Mouse (Mus musculus) ES-E14 (cell line): ENCODE results near the gene Bbox1. TPM values are rescaled to one million over a fixed set of nuclear protein-coding genes. Genes with fewer than 3 reads are reported as not detected.
A peak's percentile ranks its signal among the peaks of the same experiment; 100 is the strongest.

ENCODE experiments used
- DNase-seq: peaks from one replicate; pipeline ENCODE4 v3.0.0-alpha.2; 2013; ENCODE audit warnings: low read depth, low spot score
- H3K27ac ChIP-seq: 2 replicates; pipeline ENCODE4 v1.5.1; 2012; ENCODE audit warnings: low read depth, mild to moderate bottlenecking, low read length, moderate library complexity, mixed read lengths; ENCODE audit not compliant: poor library complexity, insufficient read depth, severe bottlenecking
- H3K36me3 ChIP-seq: 2 replicates; pipeline ENCODE4 v1.6.1; 2012; ENCODE audit warnings: mild to moderate bottlenecking, low read length, moderate library complexity, mixed read lengths; ENCODE audit not compliant: control insufficient read depth, poor library complexity, insufficient read depth, severe bottlenecking
- H3K4me1 ChIP-seq, 2 experiments: fragments of 150-350 bp in 1 of 2; sonication (generic) in 1 of 2; 2 replicates each; pipeline ENCODE4 v1.6.1; 2012; ENCODE audit warnings: low read length in 2 of 2, mild to moderate bottlenecking in 1 of 2, mixed read lengths in 1 of 2; ENCODE audit not compliant: control insufficient read depth in 2 of 2, insufficient read depth in 2 of 2, poor library complexity in 1 of 2
- H3K4me3 ChIP-seq, 2 experiments: fragments of 150-350 bp in 1 of 2; sonication (generic) in 1 of 2; 2 replicates each; pipeline ENCODE4 v1.5.1; 2012; ENCODE audit warnings: low read length in 2 of 2, low read depth in 1 of 2, mild to moderate bottlenecking in 1 of 2, mixed read lengths in 1 of 2; ENCODE audit not compliant: insufficient read depth in 1 of 2, poor library complexity in 1 of 2, severe bottlenecking in 1 of 2
- H3K9ac ChIP-seq: 2 replicates; pipeline ENCODE4 v1.6.1; 2012; ENCODE audit warnings: low read depth, mild to moderate bottlenecking, low read length, mixed read lengths; ENCODE audit not compliant: poor library complexity, insufficient read depth, severe bottlenecking
- H3K9me3 ChIP-seq: fragments of 150-350 bp; sonication (generic); 2 replicates; pipeline ENCODE4 v1.6.1; 2012; ENCODE audit warnings: low read depth, mild to moderate bottlenecking, low read length; ENCODE audit not compliant: control insufficient read depth, insufficient read depth
- CHD2 ChIP-seq: IDR thresholded peaks from 2 replicates; pipeline ENCODE4 v1.6.1; 2014; ENCODE audit warnings: mild to moderate bottlenecking, low read depth, low read length, inconsistent platforms
- HCFC1 ChIP-seq: IDR thresholded peaks from 2 replicates; pipeline ENCODE4 v1.6.1; 2012; ENCODE audit warnings: low read length, inconsistent platforms, borderline replicate concordance; ENCODE audit not compliant: insufficient read depth
- MAFK ChIP-seq: IDR thresholded peaks from 2 replicates; pipeline ENCODE4 v1.6.1; 2014; ENCODE audit warnings: mild to moderate bottlenecking, low read depth, low read length, inconsistent platforms; ENCODE audit not compliant: insufficient read depth
- ZC3H11A ChIP-seq: IDR thresholded peaks from 2 replicates; pipeline ENCODE4 v1.6.1; 2012; ENCODE audit warnings: low read depth, mild to moderate bottlenecking, inconsistent platforms, low read length, borderline replicate concordance
- ZNF384 ChIP-seq: IDR thresholded peaks from 2 replicates; pipeline ENCODE4 v1.6.1; 2012; ENCODE audit warnings: low read depth, low read length, inconsistent platforms
- in situ Hi-C, 2 experiments: fragments of 600-800 bp; cut with MboI; formaldehyde crosslinking; loops; one replicate each; pipeline ENCODE4 v1.15.1; 2025; ENCODE audit warnings: low sequenced_read_pairs in 2 of 2, inconsistent platforms in 1 of 2; ENCODE audit not compliant: unreplicated experiment in 2 of 2
- total RNA-seq: library from RNA; depleted of rRNA; stranded (reverse); fragments of 300-350 nt; gene quantifications from 2 replicates; pipeline ENCODE4 v1.2.3, GENCODE M21; 2012

The Bbox1 gene
- total RNA-seq, 1 experiment = not detected

DNA sequence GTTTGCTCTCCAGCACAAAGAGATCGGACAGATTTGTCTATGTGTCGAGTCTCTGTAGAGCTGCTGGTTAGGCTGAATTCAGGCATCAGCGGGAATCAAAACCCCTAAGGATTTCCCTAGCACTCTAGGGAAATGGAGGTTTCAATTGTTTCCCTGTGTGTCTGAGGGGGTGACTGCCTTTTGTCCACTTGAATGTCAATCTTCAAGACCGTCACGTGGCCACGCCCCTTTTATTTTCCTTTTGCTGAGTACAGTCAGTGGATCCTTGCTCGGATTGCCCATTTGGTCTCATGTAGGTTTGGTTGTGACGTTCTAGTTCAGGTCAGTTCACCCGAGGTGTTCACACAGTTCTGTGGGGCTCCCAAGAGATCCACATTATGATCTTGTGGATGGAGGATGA is 82.1 kb downstream of the Bbox1 start:
- DNase-seq = no peak
- Histone ChIP-seq H3K4me3 (no peak overlapping the region), H3K27ac (no peak overlapping the region), H3K9ac (no peak overlapping the region), H3K4me1 (no peaks in the 10 kb centered on the region), H3K9me3 (no peaks in the 10 kb centered on the region), H3K36me3 (no peaks in the 10 kb centered on the region)
- no peak for TF ChIP-seq HCFC1
- TF ChIP-seq MAFK = no peak
- in situ Hi-C loops = loop anchor here in 1 of 2 experiments (5.0 to 25.0 kb wide), 2 partner anchors 330 to 830 kb away; no protein-coding TSS in a partner anchor

DNA sequence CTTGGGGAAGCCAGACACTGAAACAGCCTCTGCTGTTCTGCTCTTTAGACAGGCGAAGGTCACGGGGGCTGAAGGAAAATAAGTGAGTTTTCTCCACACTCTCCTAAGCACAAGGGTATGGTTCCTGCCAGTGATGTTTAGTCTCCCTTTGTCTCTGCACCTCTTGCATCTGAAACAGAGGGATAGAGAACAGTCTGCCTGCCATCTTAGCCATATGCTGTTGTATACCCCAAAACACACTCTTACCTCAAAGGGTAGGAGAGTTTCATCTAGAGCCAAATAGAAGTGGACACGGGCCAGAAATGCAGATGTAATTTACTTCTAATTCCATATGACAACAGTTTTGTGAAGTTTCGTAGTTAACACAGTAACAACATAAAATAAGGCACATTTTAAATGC is 83.6 kb downstream of the Bbox1 start:
- no peak overlapping the region for H3K9ac ChIP-seq
- DNase-seq = no peak
- in situ Hi-C loops = loop anchor here in 1 of 2 experiments (5.0 to 25.0 kb wide), 2 partner anchors 332 to 832 kb away; no protein-coding TSS in a partner anchor
- H3K4me1 ChIP-seq = no peaks in the 10 kb centered on the region
- H3K9me3 ChIP-seq = no peaks in the 10 kb centered on the region
- no peak for TF ChIP-seq CHD2
- TF ChIP-seq MAFK = no peak
- no peak for TF ChIP-seq ZC3H11A
- TF ChIP-seq ZNF384 = no peak
- no peak for TF ChIP-seq HCFC1
- H3K27ac ChIP-seq = no peak overlapping the region
- H3K36me3 ChIP-seq = no peaks in the 10 kb centered on the region
- no peak overlapping the region for H3K4me3 ChIP-seq

DNA sequence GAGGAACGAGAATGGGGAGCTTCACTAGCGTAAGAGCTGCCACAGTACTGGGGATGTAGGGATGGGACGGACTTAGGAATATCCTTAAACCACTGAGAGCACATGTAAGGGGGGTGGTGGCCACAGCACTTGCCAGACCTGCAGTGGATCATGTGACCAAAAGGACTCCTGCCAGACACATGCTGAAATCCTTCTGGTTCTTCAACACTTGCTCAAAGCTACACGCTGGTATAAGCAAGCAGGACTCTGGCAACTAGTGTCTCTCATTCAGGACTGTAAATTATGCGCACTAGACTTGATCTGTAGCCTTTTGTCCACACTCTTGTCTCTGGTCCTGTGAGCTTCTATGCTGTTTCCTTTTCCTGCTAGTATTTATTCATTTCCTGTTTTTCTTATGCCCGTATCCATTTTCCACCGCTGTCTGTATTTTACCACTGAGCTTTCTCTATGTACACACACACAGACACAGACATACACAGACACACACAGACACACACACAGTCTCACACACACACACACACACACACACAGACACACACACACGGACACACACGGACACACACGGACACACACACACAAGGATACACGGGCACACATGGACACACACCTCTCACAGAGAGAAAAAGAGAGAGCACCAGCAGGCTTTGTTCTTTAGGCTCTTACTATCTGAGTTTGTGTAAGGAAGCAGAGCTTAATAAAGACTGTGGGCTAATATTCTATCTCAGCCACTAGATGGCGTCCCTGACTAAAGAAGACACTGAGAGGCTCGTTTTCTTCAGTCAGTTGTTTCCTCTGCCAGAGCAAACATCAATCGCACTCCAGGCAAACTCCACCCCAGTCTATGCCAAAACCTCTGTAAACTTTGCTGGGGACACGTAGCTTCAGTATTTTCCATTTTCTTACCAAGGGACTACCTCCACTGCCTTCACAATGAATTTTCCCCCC is 84.9 kb downstream of the Bbox1 start:
- H3K36me3 ChIP-seq = no peaks in the 10 kb centered on the region
- in situ Hi-C loops = loop anchor here in 1 of 2 experiments (5.0 to 25.0 kb wide), 2 partner anchors 333 to 833 kb away; no protein-coding TSS in a partner anchor
- no peak overlapping the region for H3K9ac ChIP-seq
- DNase-seq = peak; percentile 66
- H3K4me3 ChIP-seq = no peak overlapping the region
- no peak overlapping the region for H3K27ac ChIP-seq
- TF ChIP-seq CHD2 (no peak), ZC3H11A (peak; percentile 94)
- H3K4me1 ChIP-seq = no peaks in the 10 kb centered on the region
- no peaks in the 10 kb centered on the region for H3K9me3 ChIP-seq

DNA sequence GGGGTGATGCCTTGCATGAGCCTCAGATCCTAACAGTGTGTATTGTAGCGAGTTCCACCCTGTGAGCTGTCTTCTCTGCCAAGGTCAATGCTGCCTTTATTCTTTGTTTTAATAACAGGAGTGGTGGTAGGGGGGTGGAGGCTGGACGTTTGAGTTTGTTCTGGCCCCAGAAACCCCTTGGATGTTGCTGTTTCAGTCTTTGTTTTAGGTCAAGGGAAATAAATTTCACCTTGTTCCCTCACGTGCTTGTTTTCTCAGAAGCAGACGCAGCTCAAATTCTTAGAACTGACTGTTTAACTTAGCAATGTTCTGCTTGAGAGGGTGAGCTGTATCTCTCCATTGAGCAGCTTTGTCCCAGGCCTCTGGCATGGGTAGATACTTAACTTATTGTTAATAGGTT is 87.9 kb downstream of the Bbox1 start:
- Histone ChIP-seq H3K9me3 (no peaks in the 10 kb centered on the region), H3K4me1 (no peaks in the 10 kb centered on the region), H3K4me3 (no peak overlapping the region), H3K9ac (no peak overlapping the region), H3K27ac (no peak overlapping the region), H3K36me3 (no peaks in the 10 kb centered on the region)
- DNase-seq = no peak
- in situ Hi-C loops = loop anchor here in 1 of 2 experiments (25.0 kb wide), 1 partner anchor 836 kb away; no protein-coding TSS in a partner anchor
- TF ChIP-seq ZC3H11A (no peak), CHD2 (no peak), MAFK (no peak), ZNF384 (no peak), HCFC1 (no peak)
